Mouse (Mus musculus) brain, embryonic 14.5 days (tissue): ENCODE measurements around the gene Sgip1.

ENCODE experiments used
- CTCF ChIP-seq: fragments of 200-500 bp; IDR thresholded peaks from 2 replicates; pipeline ENCODE4 v1.5.1; 2012; ENCODE audit warnings: inconsistent platforms, mild to moderate bottlenecking, moderate library complexity, borderline replicate concordance; ENCODE audit not compliant: insufficient read depth, insufficient read length; ENCODE audit errors: extremely low read depth
- POLR2A ChIP-seq: fragments of 200-500 bp; IDR thresholded peaks from 2 replicates; pipeline ENCODE4 v1.6.1; 2012; ENCODE audit warnings: mild to moderate bottlenecking, inconsistent platforms, borderline replicate concordance; ENCODE audit not compliant: poor library complexity, insufficient read depth, insufficient read length, severe bottlenecking; ENCODE audit errors: extremely low read depth

DNA sequence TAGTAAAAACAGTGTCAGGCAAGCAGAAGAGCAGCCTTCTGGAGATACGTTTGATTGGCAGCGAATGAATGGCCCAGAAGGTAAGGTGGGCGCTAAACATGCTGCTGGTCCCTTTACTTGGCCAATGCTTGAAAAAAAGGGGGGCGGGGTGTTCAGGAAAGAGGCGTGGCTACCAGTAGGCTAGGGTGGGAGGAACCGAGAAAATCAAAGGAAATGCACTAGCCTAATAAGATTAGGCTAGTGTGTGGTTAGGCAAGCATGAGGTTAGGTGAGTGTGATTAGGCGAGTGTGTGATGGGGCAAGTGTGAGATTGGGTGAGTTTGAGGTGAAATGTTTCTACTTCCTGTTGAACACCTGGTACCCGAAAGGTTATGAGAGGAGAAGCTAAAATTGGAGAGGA is at the start of gene Sgip1:
- TF ChIP-seq CTCF (no peak), POLR2A (no peak)
